Mouse (Mus musculus) MEL (cell line): Measurements from ENCODE around the gene 9430097D07Rik. TPM values are rescaled to one million over a fixed set of nuclear protein-coding genes. Genes with fewer than 3 reads are reported as not detected.
A peak's percentile ranks its signal among the peaks of the same experiment; 100 is the strongest.

ENCODE experiments used
- DNase-seq: peaks from one replicate; pipeline ENCODE4 v3.0.0; 2011; ENCODE audit warnings: low read depth, low spot score
- H3K27ac ChIP-seq: 2 replicates; pipeline ENCODE4 v1.5.1; 2012; ENCODE audit warnings: low read depth, mild to moderate bottlenecking, control low read depth, low read length, moderate library complexity; ENCODE audit not compliant: control insufficient read depth
- H3K27me3 ChIP-seq, 2 experiments: fragments of 150-350 bp in 1 of 2; sonication (generic) in 1 of 2; 2 replicates each; pipeline ENCODE4 v1.6.1; 2012; ENCODE audit warnings: low read length in 2 of 2, mild to moderate bottlenecking in 2 of 2, improper control_type of control experiment in 1 of 2, moderate library complexity in 1 of 2; ENCODE audit not compliant: insufficient read depth in 2 of 2, control insufficient read depth in 1 of 2
- H3K36me3 ChIP-seq, 2 experiments: 2 replicates each; pipeline ENCODE4 v1.6.1; 2012 to 2014; ENCODE audit warnings: low read length in 2 of 2, improper control_type of control experiment in 1 of 2, inconsistent platforms in 1 of 2, mild to moderate bottlenecking in 1 of 2; ENCODE audit not compliant: insufficient read depth in 2 of 2, control insufficient read depth in 1 of 2
- H3K4me1 ChIP-seq, 2 experiments: fragments of 150-350 bp in 1 of 2; sonication (generic) in 1 of 2; 2 replicates each; pipeline ENCODE4 v1.6.1; 2012; ENCODE audit warnings: low read length in 2 of 2, improper control_type of control experiment in 1 of 2, mild to moderate bottlenecking in 1 of 2; ENCODE audit not compliant: insufficient read depth in 2 of 2, control insufficient read depth in 1 of 2
- H3K4me3 ChIP-seq, 2 experiments: fragments of 150-350 bp in 1 of 2; sonication (generic) in 1 of 2; 2 replicates each; pipeline ENCODE4 v1.5.1; 2012; ENCODE audit warnings: low read depth in 2 of 2, low read length in 2 of 2, mild to moderate bottlenecking in 2 of 2, moderate library complexity in 2 of 2, control low read depth in 1 of 2, improper control_type of control experiment in 1 of 2; ENCODE audit not compliant: control insufficient read depth in 1 of 2, insufficient read depth in 1 of 2
- H3K79me2 ChIP-seq: 2 replicates; pipeline ENCODE4 v1.6.1; 2012; ENCODE audit warnings: mild to moderate bottlenecking, low read length, moderate library complexity; ENCODE audit not compliant: control insufficient read depth, poor library complexity, insufficient read depth
- H3K9ac ChIP-seq: 2 replicates; pipeline ENCODE4 v1.6.1; 2012; ENCODE audit warnings: low read depth, mild to moderate bottlenecking, control low read depth, low read length, moderate library complexity; ENCODE audit not compliant: control insufficient read depth, poor library complexity, severe bottlenecking
- H3K9me3 ChIP-seq: fragments of 150-350 bp; sonication (generic); replicated peaks from 2 replicates; pipeline ENCODE4 v1.6.1; 2012; ENCODE audit warnings: mild to moderate bottlenecking, low read length, improper control_type of control experiment, moderate library complexity; ENCODE audit not compliant: insufficient read depth
- CHD1 ChIP-seq: IDR thresholded peaks from 2 replicates; pipeline ENCODE4 v1.6.1; 2012; ENCODE audit warnings: low read depth, mild to moderate bottlenecking, inconsistent platforms, low read length, improper control_type of control experiment
- ELF1 ChIP-seq: IDR thresholded peaks from 2 replicates; pipeline ENCODE4 v1.6.1; 2014; ENCODE audit warnings: low read depth, mild to moderate bottlenecking, inconsistent platforms, low read length, improper control_type of control experiment, moderate library complexity
- GATA1 ChIP-seq: IDR thresholded peaks from 2 replicates; pipeline ENCODE4 v1.6.1; 2011; ENCODE audit warnings: low read depth, low read length, improper control_type of control experiment
- JUND ChIP-seq: IDR thresholded peaks from 2 replicates; pipeline ENCODE4 v1.6.1; 2011; ENCODE audit warnings: low read depth, mild to moderate bottlenecking, improper control_type of control experiment, low read length
- MEF2A ChIP-seq: IDR thresholded peaks from 2 replicates; pipeline ENCODE4 v1.6.1; 2014; ENCODE audit warnings: low read depth, mild to moderate bottlenecking, inconsistent platforms, low read length, improper control_type of control experiment; ENCODE audit not compliant: poor library complexity, insufficient replicate concordance, severe bottlenecking; ENCODE audit errors: extremely low read depth
- POLR2A ChIP-seq, 2 experiments: IDR thresholded peaks; 2 replicates each; pipeline ENCODE4 v1.6.1; 2011 to 2012; ENCODE audit warnings: low read length in 2 of 2, mild to moderate bottlenecking in 2 of 2, control low read depth in 1 of 2, improper control_type of control experiment in 1 of 2, low read depth in 1 of 2, moderate library complexity in 1 of 2; ENCODE audit not compliant: control insufficient read depth in 1 of 2, insufficient read depth in 1 of 2, poor library complexity in 1 of 2
- POLR2AphosphoS2 ChIP-seq: IDR thresholded peaks from 2 replicates; pipeline ENCODE4 v1.6.1; 2011; ENCODE audit warnings: low read length, improper control_type of control experiment
- RAD21 ChIP-seq: IDR thresholded peaks from 2 replicates; pipeline ENCODE4 v1.6.1; 2011; ENCODE audit warnings: mild to moderate bottlenecking, low read depth, low read length, improper control_type of control experiment
- TAL1 ChIP-seq: IDR thresholded peaks from 2 replicates; pipeline ENCODE4 v1.6.1; 2012; ENCODE audit warnings: mild to moderate bottlenecking, inconsistent platforms, low read length, moderate library complexity, mixed read lengths
- ZKSCAN1 ChIP-seq: IDR thresholded peaks from 2 replicates; pipeline ENCODE4 v1.6.1; 2012; ENCODE audit warnings: low read depth, mild to moderate bottlenecking, inconsistent platforms, low read length, improper control_type of control experiment, moderate library complexity
- ZNF384 ChIP-seq: IDR thresholded peaks from 2 replicates; pipeline ENCODE4 v1.6.1; 2012; ENCODE audit warnings: low read depth, mild to moderate bottlenecking, inconsistent platforms, low read length, improper control_type of control experiment
- polyA plus RNA-seq, 2 experiments: library from polyadenylated mRNA; stranded (reverse) in 1 of 2; unstranded in 1 of 2; fragments of >175 nt in 1 of 2; fragments of >200 nt in 1 of 2; gene quantifications; 2 replicates each; pipeline versions ENCODE4 v1.2.1 to v1.2.4; 2012; ENCODE audit warnings: low replicate concordance in 2 of 2, low read depth in 1 of 2; ENCODE audit not compliant: insufficient read length in 2 of 2, insufficient read depth in 1 of 2, missing spikeins in 1 of 2
- total RNA-seq: library from RNA; depleted of rRNA; stranded (reverse); fragments of 300-350 nt; gene quantifications from 2 replicates; pipeline ENCODE4 v1.2.3, GENCODE M21; 2012; rRNA removed

9430097D07Rik gene
- total RNA-seq: 0.12 and 0.13 TPM in 2 replicates
- polyA plus RNA-seq: under 1 TPM in 1 of 2 experiments, not detected in 1; 0.11 TPM

GRCm38 (mm10) chr2:32575586-32576160, at the start of gene 9430097D07Rik:
Gene 9430097D07Rik, minus strand, starts transcription at chr2:32575684.
- no peak for DNase-seq
- H3K4me3 ChIP-seq: no peak within 1 kb of the TSS
- TF ChIP-seq ELF1 (no peak), POLR2A (IDR thresholded peaks at IDR 0.05; ENCODE audit: control insufficient read depth in 1 of 2, insufficient read depth in 1 of 2, low read depth in 1 of 2, low read length in 2 of 2, poor library complexity in 1 of 2) (0 out of 4 replicates have a peak, but pooled peaks of 1 of the 2 experiments have one; percentile 14)
- H3K79me2 ChIP-seq: peaks cover 15% of the 10 kb centered on the region
- no peaks in the 10 kb centered on the region for H3K27me3 ChIP-seq
- peaks cover 0 to 6% of the 10 kb centered on the region in 2 experiments; a peak in 1 of 4 replicates for H3K36me3 ChIP-seq
- H3K4me1 ChIP-seq: peaks cover 3 to 7% of the 10 kb centered on the region in 2 experiments; a peak in 2 of 4 replicates
- no peaks in the 10 kb centered on the region for H3K9me3 ChIP-seq
- H3K9ac ChIP-seq: no peak within 1 kb of the TSS
- H3K27ac ChIP-seq: no peak within 1 kb of the TSS

GRCm38 (mm10) chr2:32624111-32624748, 48.7 kb upstream of the 9430097D07Rik start:
- no peak overlapping the region for H3K9ac ChIP-seq
- TF ChIP-seq CHD1: no peak
- no peak for TF ChIP-seq MEF2A
- no peak for TF ChIP-seq JUND
- no peak for TF ChIP-seq POLR2AphosphoS2
- no peak overlapping the region for H3K4me3 ChIP-seq
- no peak overlapping the region for H3K27ac ChIP-seq
- no peaks in the 10 kb centered on the region for H3K27me3 ChIP-seq
- no peaks in the 10 kb centered on the region for H3K9me3 ChIP-seq
- no peak for DNase-seq
- no peaks in the 10 kb centered on the region for H3K79me2 ChIP-seq
- peaks cover 0 to 11% of the 10 kb centered on the region in 2 experiments; a peak in 2 of 4 replicates for H3K36me3 ChIP-seq
- peaks cover 2 to 17% of the 10 kb centered on the region in 2 experiments; a peak in 3 of 4 replicates for H3K4me1 ChIP-seq

- H3K9me3 ChIP-seq: no peaks in the 10 kb centered on the region
- H3K9ac ChIP-seq: peak within 1 kb of the TSS; percentile 29; the same call in 1 of the 2 replicates
- H3K79me2 ChIP-seq: no peaks in the 10 kb centered on the region
- peaks cover 2 to 17% of the 10 kb centered on the region in 2 experiments; a peak in 3 of 4 replicates for H3K4me1 ChIP-seq
- no peaks in the 10 kb centered on the region for H3K27me3 ChIP-seq
- peak within 1 kb of the TSS; percentile 69 for H3K27ac ChIP-seq
- no peak for TF ChIP-seq ZNF384
- no peak; the same call in 1 of the 2 replicates for TF ChIP-seq GATA1
- TF ChIP-seq TAL1: 0 out of 2 replicates have a peak, but pooled peaks have one; percentile 16
- TF ChIP-seq RAD21: no peak
- TF ChIP-seq ZKSCAN1: no peak
- TF ChIP-seq, all 39 proteins: peak for 1
- DNase-seq: no peak
- Histone ChIP-seq H3K4me3 (no peak within 1 kb of the TSS), H3K36me3 (peaks cover 0 to 11% of the 10 kb centered on the region in 2 experiments; a peak in 2 of 4 replicates)
Measured at GRCm38 (mm10) chr2:32621517-32621859, 46.0 kb upstream of the 9430097D07Rik start, which contains the start of gene Ak1. Gene Ak1, plus strand, starts transcription at chr2:32621758.
